Mouse (Mus musculus) liver, adult 2 months (tissue): ENCODE data around the gene Cnbd2. TPM values are rescaled to one million over a fixed set of nuclear protein-coding genes. Genes with fewer than 3 reads are reported as not detected.
"Not testable (repeated sequence)": the region's sequence is repeated elsewhere in the genome, so short reads cannot be mapped to it uniquely, and the experiment has no call there.

Source experiments
- DNase-seq: peaks from one replicate; pipeline ENCODE4 v3.0.0-alpha.2; 2011; ENCODE audit warnings: low read depth, low spot score; ENCODE audit errors: extremely low read depth
- H3K27ac ChIP-seq: fragments of 200-500 bp; replicated peaks from 2 replicates; pipeline ENCODE4 v1.5.1; 2012; ENCODE audit warnings: low read depth, mild to moderate bottlenecking, control low read depth, inconsistent platforms, low read length; ENCODE audit not compliant: insufficient read depth
- H3K27me3 ChIP-seq: fragments of 200-500 bp; 2 replicates; pipeline ENCODE4 v1.6.1; 2012; ENCODE audit warnings: mild to moderate bottlenecking, moderate library complexity, low read length, inconsistent platforms; ENCODE audit not compliant: control insufficient read depth, insufficient read depth
- H3K36me3 ChIP-seq: fragments of 200-500 bp; 2 replicates; pipeline ENCODE4 v1.6.1; 2012; ENCODE audit warnings: low read length, inconsistent platforms; ENCODE audit not compliant: control insufficient read depth, insufficient read depth
- H3K4me1 ChIP-seq: fragments of 200-500 bp; 2 replicates; pipeline ENCODE4 v1.6.1; 2011; ENCODE audit warnings: low read length; ENCODE audit not compliant: control insufficient read depth, insufficient read depth
- H3K4me3 ChIP-seq: fragments of 200-500 bp; 2 replicates; pipeline ENCODE4 v1.5.1; 2011; ENCODE audit warnings: low read depth, mild to moderate bottlenecking, control low read depth, low read length, moderate library complexity; ENCODE audit not compliant: insufficient read depth
- H3K79me2 ChIP-seq: fragments of 200-500 bp; 2 replicates; pipeline ENCODE4 v1.6.1; 2012; ENCODE audit warnings: inconsistent platforms, mild to moderate bottlenecking, low read length, moderate library complexity; ENCODE audit not compliant: control insufficient read depth, insufficient read depth
- H3K9ac ChIP-seq: fragments of 200-500 bp; 2 replicates; pipeline ENCODE4 v1.6.1; 2012; ENCODE audit warnings: low read depth, mild to moderate bottlenecking, control low read depth, inconsistent platforms, low read length
- CTCF ChIP-seq: fragments of 200-500 bp; IDR thresholded peaks from 2 replicates; pipeline ENCODE4 v1.5.1; 2011; ENCODE audit warnings: low read depth, low read length, control low read depth
- POLR2A ChIP-seq: fragments of 200-500 bp; IDR thresholded peaks from 2 replicates; pipeline ENCODE4 v1.6.1; 2011; ENCODE audit warnings: low read length, control low read depth; ENCODE audit not compliant: insufficient read depth; ENCODE audit errors: extremely low read depth
- WGBS: fragments of 180-500 bp; shearing (Covaris S2); methylation state at CpG from one replicate; pipeline ENCODE4 v1.1.7; 2018; 5-methylcytosine and 5-hydroxymethylcytosine counted together
- polyA plus RNA-seq: library from polyadenylated mRNA; depleted of rRNA; stranded (reverse); fragments of >200 nt; gene quantifications from 2 replicates; pipeline ENCODE4 v1.2.3, GENCODE M21; 2012
- total RNA-seq: library from RNA; depleted of rRNA; stranded (reverse); fragments of >200 nt; gene quantifications from 2 replicates; pipeline ENCODE4 v1.2.3, GENCODE M21; 2014

The Cnbd2 gene
- total and polyA plus RNA-seq, 2 experiments, result 0.40 to 1.0 TPM

GRCm38 (mm10) chr2:156408168-156408567 is 96.1 kb downstream of the Cnbd2 start:
- 60% methylated on average over 8 of the region's 8 CpGs for WGBS

GRCm38 (mm10) chr2:156411348-156411747 is 99.2 kb downstream of the Cnbd2 start:
- not testable (repeated sequence) for H3K79me2 ChIP-seq, H3K27me3 ChIP-seq, DNase-seq, H3K27ac ChIP-seq, H3K9ac ChIP-seq, H3K36me3 ChIP-seq, H3K4me1 ChIP-seq, H3K4me3 ChIP-seq
- WGBS, result 74% methylated on average over 7 of the region's 7 CpGs

More at GRCm38 (mm10) chr2:156408168-156408567, 96.1 kb downstream of the Cnbd2 start:
- H3K27ac ChIP-seq, result no peak overlapping the region
- no peak for DNase-seq
- no peaks in the 10 kb centered on the region for H3K27me3 ChIP-seq
- no peaks in the 10 kb centered on the region for H3K36me3 ChIP-seq
- H3K4me1 ChIP-seq, result no peaks in the 10 kb centered on the region
- no peak overlapping the region for H3K4me3 ChIP-seq
- no peak overlapping the region for H3K9ac ChIP-seq
- H3K79me2 ChIP-seq, result no peaks in the 10 kb centered on the region
- TF ChIP-seq CTCF (no peak), POLR2A (no peak)

GRCm38 (mm10) chr2:156414996-156415395 is 102.9 kb downstream of the Cnbd2 start:
- H3K79me2 ChIP-seq, result no peaks in the 10 kb centered on the region
- 79% methylated on average over 2 of the region's 2 CpGs for WGBS
- H3K36me3 ChIP-seq, result no peaks in the 10 kb centered on the region
- no peaks in the 10 kb centered on the region for H3K4me1 ChIP-seq
- DNase-seq, result no peak
- no peak overlapping the region for H3K27ac ChIP-seq
- TF ChIP-seq CTCF, result no peak
- TF ChIP-seq POLR2A, result no peak
- H3K4me3 ChIP-seq, result no peak overlapping the region
- H3K27me3 ChIP-seq, result no peaks in the 10 kb centered on the region
- H3K9ac ChIP-seq, result no peak overlapping the region

- Histone ChIP-seq H3K4me3 (no peak overlapping the region), H3K27me3 (0 out of 2 replicates have a peak, but pooled peaks cover 3% of the 10 kb centered on the region), H3K9ac (no peak overlapping the region), H3K79me2 (no peaks in the 10 kb centered on the region), H3K27ac (no peak overlapping the region), H3K4me1 (no peaks in the 10 kb centered on the region), H3K36me3 (no peaks in the 10 kb centered on the region)
- TF ChIP-seq POLR2A (no peak), CTCF (no peak)
- DNase-seq, result peak; percentile 11
- WGBS, result 84% methylated on average over 5 of the region's 5 CpGs
These were observed 103.6 kb downstream of the Cnbd2 start for GRCm38 (mm10) chr2:156415674-156416073.

GRCm38 (mm10) chr2:156417194-156417593 is 105.1 kb downstream of the Cnbd2 start:
- H3K79me2 ChIP-seq, result no peaks in the 10 kb centered on the region
- peaks cover 10% of the 10 kb centered on the region; the same call in 1 of the 2 replicates for H3K27me3 ChIP-seq
- no peak overlapping the region for H3K9ac ChIP-seq
- DNase-seq, result no peak
- WGBS, result 59% methylated on average over 1 of the region's 1 CpGs
- no peak overlapping the region for H3K4me3 ChIP-seq
- H3K4me1 ChIP-seq, result peaks cover 3% of the 10 kb centered on the region; the same call in 1 of the 2 replicates
- TF ChIP-seq CTCF (no peak), POLR2A (no peak)
- H3K36me3 ChIP-seq, result no peaks in the 10 kb centered on the region
- H3K27ac ChIP-seq, result no peak overlapping the region

GRCm38 (mm10) chr2:156418467-156418866 is 106.4 kb downstream of the Cnbd2 start:
- no peak for TF ChIP-seq POLR2A
- TF ChIP-seq CTCF, result no peak
- 85% methylated on average over 5 of the region's 5 CpGs for WGBS
- peaks cover 3% of the 10 kb centered on the region; the same call in 1 of the 2 replicates for H3K4me1 ChIP-seq
- H3K4me3 ChIP-seq, result no peak overlapping the region
- no peak overlapping the region for H3K27ac ChIP-seq
- H3K9ac ChIP-seq, result no peak overlapping the region
- H3K36me3 ChIP-seq, result no peaks in the 10 kb centered on the region
- peaks cover 10% of the 10 kb centered on the region; the same call in 1 of the 2 replicates for H3K27me3 ChIP-seq
- DNase-seq, result no peak
- no peaks in the 10 kb centered on the region for H3K79me2 ChIP-seq
